Mouse (Mus musculus): Measurements from ENCODE around the gene Mgp. TPM values are rescaled to one million over a fixed set of nuclear protein-coding genes. Genes with fewer than 3 reads are reported as not detected.

The Mgp gene
- polyA plus RNA-seq, 1 experiment from 2014 or later = 3.2 TPM

DNA sequence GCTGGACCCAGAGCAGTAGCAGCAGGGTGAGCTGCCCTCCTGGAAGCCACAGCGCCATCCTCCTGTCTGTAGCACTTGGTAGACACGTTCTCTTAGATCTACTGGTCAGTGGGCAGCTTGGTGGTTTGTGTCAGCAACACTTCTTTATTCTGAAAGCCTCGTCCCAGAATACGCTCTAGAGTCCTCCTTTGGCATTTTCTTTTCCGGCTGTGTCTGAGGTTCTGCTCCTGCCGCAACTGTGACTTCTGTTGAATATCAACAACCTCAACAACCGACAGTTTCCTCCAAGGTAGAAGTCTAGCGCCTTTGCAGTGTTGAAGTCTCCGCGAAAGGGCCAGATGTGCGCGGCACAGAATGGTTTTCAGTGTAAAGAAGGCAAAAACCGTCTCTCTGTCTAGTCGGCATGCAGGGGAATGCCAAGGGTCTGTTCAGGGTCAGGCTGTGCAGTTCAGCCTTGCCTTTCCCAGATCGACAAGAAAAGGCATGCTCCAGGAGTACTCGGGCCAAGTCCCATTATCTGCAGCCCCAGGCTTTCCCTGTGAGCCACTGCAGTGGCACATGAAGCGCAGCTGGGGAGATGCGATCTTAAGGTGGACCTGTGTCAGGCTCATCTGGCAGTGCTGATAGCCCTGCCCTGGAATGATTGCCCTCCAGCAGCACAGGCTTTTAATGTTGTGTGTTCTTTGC lies 18.3 kb downstream of the Mgp start, which contains the start of gene Art4:
Art4 (minus strand) TSS at position 548 of the 687 bp plus-strand sequence.
- Histone ChIP-seq H3K36me3 (no peaks in the 10 kb centered on the region), H3K9me3 (replicated peaks) (no peaks in the 10 kb centered on the region), H3K4me3 (peak within 1 kb of the TSS; percentile 1; the same call in 1 of the 2 replicates), H3K27ac (peak within 1 kb of the TSS; percentile 66; the same call in 1 of the 2 replicates), H3K27me3 (ENCODE audit: low read depth, poor library complexity, severe bottlenecking) (no peaks in the 10 kb centered on the region), H3K4me1 (peaks cover 40% of the 10 kb centered on the region)
- WGBS = 60% methylated on average over 18 of the region's 18 CpGs
- DNase-seq (ENCODE audit: low spot score) = no peak

DNA sequence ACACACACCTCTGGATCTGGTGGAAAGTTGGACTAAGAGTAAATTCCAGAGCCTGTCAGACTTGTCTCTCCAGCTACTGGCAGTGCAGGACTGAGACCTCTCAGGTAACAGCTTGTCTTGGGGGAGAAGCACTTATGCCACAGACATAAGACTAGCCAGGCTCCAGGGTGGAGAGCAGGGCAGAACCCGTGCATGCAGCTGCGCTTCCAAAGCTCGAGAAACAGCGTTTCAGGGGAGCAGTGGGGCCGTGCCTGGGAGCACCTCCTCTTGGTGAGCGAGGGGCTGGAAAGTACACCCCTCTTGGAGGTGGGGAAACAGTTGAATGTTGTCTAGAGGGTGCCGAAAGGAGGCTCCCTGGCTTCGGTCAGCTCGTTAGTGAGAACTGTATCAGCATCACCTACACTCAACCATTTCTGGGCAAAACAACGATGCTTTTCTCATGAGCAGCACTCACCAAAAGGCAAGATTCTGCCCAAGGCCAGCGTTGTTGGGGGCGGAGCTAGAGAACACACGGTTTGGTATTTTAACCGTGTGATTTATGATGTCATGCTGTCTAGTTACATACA lies 19.5 kb downstream of the Mgp start:
- H3K27me3 ChIP-seq (ENCODE audit: low read depth, poor library complexity, severe bottlenecking) = no peaks in the 10 kb centered on the region
- no peaks in the 10 kb centered on the region for H3K36me3 ChIP-seq
- DNase-seq (ENCODE audit: low spot score) = no peak
- peak overlapping the region; percentile 72 for H3K27ac ChIP-seq
- no peaks in the 10 kb centered on the region for H3K9me3 ChIP-seq (replicated peaks)
- 58% methylated on average over 14 of the region's 14 CpGs for WGBS
- H3K4me3 ChIP-seq = peak overlapping the region; percentile 11; the same call in 1 of the 2 replicates
- peaks cover 46% of the 10 kb centered on the region for H3K4me1 ChIP-seq

DNA sequence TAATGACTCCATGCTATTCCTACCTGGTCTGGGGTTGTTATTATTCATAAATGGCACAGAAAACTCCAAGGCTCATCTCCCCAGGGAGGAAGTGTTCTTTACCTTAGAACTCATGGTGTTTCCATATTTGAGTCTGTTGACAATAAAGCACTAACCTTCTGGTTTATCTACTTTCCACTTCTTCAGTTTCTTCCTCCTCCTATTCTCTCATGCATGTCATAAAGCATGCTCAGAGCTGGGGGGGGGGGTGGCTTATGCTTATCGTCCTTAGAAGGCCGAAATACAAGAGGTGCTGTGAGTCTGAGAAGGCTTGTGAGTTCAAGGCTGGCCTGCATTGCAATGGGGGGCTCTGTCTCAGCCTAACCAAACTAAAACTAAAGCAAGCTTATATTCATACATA lies 20.4 kb downstream of the Mgp start:
- H3K27ac ChIP-seq = no peak overlapping the region
- H3K4me3 ChIP-seq = no peak overlapping the region
- H3K27me3 ChIP-seq (ENCODE audit: low read depth, poor library complexity, severe bottlenecking) = no peaks in the 10 kb centered on the region
- H3K36me3 ChIP-seq = no peaks in the 10 kb centered on the region
- no peak for DNase-seq (ENCODE audit: low spot score)
- no peaks in the 10 kb centered on the region for H3K9me3 ChIP-seq (replicated peaks)
- H3K4me1 ChIP-seq = peaks cover 47% of the 10 kb centered on the region
- 87% methylated on average over 2 of the region's 2 CpGs for WGBS

DNA sequence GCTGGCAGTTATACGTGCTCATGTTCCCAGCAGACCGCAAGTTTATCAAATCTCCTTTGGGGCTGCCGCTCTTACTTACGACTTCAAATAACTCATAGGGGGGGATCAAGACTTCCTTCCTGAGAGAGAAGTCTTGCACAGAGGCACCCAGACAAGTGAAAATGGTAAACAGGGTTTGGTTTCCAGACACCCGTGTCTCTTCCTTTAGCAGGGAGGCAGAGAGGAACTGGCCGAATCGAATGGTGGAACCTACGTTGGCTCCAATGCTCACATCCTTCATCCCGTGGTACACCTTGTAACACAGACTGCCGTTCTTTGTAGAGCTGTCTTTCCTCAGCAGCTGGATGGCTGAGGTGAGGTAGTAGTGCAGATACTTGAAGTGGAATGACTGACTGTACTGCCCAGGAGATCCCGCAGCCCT lies 21.3 kb downstream of the Mgp start:
- WGBS = 89% methylated on average over 11 of the region's 11 CpGs
- Histone ChIP-seq H3K4me1 (peaks cover 49% of the 10 kb centered on the region), H3K27ac (peak overlapping the region; percentile 31; the same call in 1 of the 2 replicates), H3K36me3 (no peaks in the 10 kb centered on the region), H3K27me3 (ENCODE audit: low read depth, poor library complexity, severe bottlenecking) (no peaks in the 10 kb centered on the region), H3K9me3 (replicated peaks) (no peaks in the 10 kb centered on the region), H3K4me3 (no peak overlapping the region)
- DNase-seq (ENCODE audit: low spot score) = no peak

DNA sequence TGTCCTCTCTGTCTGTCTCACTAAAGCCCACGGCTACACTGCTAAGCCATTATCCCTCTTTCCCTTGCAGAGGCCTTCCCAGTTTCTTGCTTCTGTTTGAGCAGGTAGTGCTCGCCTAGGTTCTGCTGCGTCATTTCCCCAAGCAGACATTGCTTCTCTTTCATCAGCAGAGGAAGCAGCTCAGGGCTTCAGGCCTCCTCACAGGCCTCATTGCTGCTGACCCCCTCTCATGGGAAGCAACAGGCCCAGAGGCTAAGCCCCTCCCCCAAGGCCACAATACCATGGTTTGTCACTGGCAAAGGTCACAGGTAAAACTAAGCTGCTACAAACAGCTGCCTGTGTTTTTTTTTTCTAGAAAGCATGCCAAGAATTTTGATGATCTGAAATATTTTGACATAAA lies 22.9 kb downstream of the Mgp start:
- Histone ChIP-seq H3K36me3 (no peaks in the 10 kb centered on the region), H3K9me3 (replicated peaks) (no peaks in the 10 kb centered on the region), H3K27me3 (ENCODE audit: low read depth, poor library complexity, severe bottlenecking) (no peaks in the 10 kb centered on the region), H3K4me3 (no peak overlapping the region), H3K4me1 (peaks cover 47% of the 10 kb centered on the region), H3K27ac (peak overlapping the region; percentile 78)
- 50% methylated on average over 3 of the region's 3 CpGs for WGBS
- DNase-seq (ENCODE audit: low spot score) = no peak

DNA sequence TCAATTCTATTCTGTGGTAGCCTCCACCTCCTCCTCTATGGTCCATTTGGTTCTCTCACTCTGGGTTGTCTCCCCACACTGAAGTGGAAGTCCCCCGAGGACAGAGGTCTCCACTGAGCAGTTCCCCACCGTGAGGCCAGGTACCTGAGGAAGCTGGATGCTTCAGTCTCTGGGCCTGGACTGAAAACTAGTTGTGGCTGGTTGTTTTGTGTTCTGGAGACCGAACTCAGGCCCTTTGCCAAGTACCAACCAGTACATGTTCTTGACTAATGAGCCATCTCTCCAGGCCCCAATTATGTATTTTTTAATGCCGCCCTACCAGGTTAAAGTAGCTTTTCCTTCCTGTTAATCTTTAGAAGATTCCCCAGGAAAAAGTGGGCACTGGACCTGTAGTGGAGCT lies 23.3 kb downstream of the Mgp start:
- no peak for DNase-seq (ENCODE audit: low spot score)
- Histone ChIP-seq H3K9me3 (replicated peaks) (no peaks in the 10 kb centered on the region), H3K27me3 (ENCODE audit: low read depth, poor library complexity, severe bottlenecking) (no peaks in the 10 kb centered on the region), H3K36me3 (no peaks in the 10 kb centered on the region), H3K27ac (peak overlapping the region; percentile 78), H3K4me3 (no peak overlapping the region), H3K4me1 (peaks cover 43% of the 10 kb centered on the region)
- 83% methylated on average over 4 of the region's 4 CpGs for WGBS

DNA sequence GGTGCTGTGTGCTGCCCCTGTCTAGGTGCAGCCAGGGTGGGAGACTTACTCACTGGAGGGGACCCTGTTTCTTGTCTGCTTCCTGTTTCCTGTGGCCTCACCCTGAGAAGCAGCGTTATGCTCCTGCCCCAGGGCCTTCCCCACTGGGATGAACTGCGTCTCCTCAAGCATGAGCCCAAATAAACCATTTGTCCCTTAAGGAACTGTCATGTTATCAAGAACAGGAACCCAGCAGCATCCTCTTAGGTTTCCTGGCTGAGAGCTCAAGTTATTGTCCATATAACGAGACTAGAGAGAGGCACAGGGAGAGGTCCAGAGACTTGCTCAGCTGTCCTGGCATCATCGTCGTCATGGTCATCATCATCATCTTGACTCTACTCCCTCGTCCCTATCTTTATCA lies 25.4 kb downstream of the Mgp start:
- Histone ChIP-seq H3K4me3 (no peak overlapping the region), H3K27ac (no peak overlapping the region), H3K36me3 (no peaks in the 10 kb centered on the region), H3K9me3 (replicated peaks) (no peaks in the 10 kb centered on the region), H3K4me1 (peaks cover 25% of the 10 kb centered on the region), H3K27me3 (ENCODE audit: low read depth, poor library complexity, severe bottlenecking) (no peaks in the 10 kb centered on the region)
- DNase-seq (ENCODE audit: low spot score) = no peak
- WGBS = 75% methylated on average over 6 of the region's 6 CpGs

DNA sequence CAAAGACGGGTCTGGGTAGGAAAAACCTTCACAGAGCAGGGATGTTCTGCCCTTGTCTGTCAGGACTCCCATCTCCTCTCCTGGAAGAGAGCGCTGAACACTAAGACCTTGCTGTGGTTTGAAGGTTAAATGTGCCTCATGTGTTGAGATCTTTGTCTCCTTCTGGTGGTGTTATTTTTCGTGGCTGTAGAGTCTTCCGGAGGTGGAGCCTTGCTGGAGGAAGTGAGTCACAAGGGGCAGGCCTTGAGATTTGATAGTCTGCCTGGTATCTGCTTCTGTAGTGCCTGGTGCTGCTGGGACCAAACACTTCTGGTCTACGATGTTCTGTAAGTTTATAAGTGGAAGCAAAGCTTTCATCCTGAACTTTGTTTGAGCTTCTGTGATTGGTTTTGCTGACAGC lies 26.7 kb downstream of the Mgp start:
- peaks cover 19% of the 10 kb centered on the region for H3K4me1 ChIP-seq
- no peaks in the 10 kb centered on the region for H3K36me3 ChIP-seq
- H3K27me3 ChIP-seq (ENCODE audit: low read depth, poor library complexity, severe bottlenecking) = no peaks in the 10 kb centered on the region
- H3K4me3 ChIP-seq = no peak overlapping the region
- 90% methylated on average over 5 of the region's 5 CpGs for WGBS
- no peak overlapping the region for H3K27ac ChIP-seq
- DNase-seq (ENCODE audit: low spot score) = no peak
- H3K9me3 ChIP-seq (replicated peaks) = no peaks in the 10 kb centered on the region

DNA sequence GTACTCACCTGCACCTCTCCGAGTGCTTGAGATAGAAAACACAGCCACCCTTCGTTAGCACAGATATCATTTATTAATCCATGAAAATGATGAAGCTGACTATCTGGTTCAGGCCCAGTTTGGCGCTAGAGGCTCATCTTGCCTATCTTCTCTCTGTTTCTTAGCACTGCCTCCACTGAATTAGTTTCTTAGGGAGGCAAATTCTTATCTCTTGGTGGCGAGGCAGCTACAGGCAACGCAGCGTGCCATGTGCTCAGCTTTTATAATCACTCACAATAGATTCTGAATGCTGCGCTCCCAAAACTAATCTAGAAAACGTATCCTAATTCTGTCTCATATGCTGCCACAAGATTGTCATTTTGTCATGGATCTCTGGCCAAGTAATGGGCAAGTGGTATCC lies 27.2 kb downstream of the Mgp start:
- WGBS = 90% methylated on average over 8 of the region's 8 CpGs

DNA sequence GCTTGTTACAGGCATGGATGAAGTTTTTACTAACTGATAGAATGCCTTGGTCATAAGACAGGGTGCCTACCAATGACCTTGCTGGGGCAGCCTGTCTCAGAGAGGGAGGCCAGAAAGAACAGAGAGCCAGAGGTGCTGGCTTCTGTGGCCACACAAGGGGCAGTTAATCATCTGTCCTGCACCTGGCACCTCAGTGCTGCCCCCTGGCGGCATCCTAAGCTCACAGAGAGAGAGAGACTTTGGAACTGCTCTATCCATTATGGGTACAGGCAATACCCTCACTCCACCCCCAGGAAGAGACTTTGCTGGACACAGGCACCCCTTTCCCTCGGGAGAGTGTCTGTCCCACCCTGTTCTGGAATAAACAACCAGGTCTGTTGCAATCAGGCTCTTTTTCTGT lies 27.8 kb downstream of the Mgp start:
- H3K27ac ChIP-seq = no peak overlapping the region
- H3K4me1 ChIP-seq = peaks cover 14% of the 10 kb centered on the region
- no peak overlapping the region for H3K4me3 ChIP-seq
- H3K9me3 ChIP-seq (replicated peaks) = no peaks in the 10 kb centered on the region
- WGBS = 29% methylated on average over 2 of the region's 2 CpGs
- H3K36me3 ChIP-seq = no peaks in the 10 kb centered on the region
- H3K27me3 ChIP-seq (ENCODE audit: low read depth, poor library complexity, severe bottlenecking) = no peaks in the 10 kb centered on the region
- peak; percentile 68 for DNase-seq (ENCODE audit: low spot score)

More for the DNA sequence above, 27.2 kb downstream of the Mgp start:
- H3K4me1 ChIP-seq = peaks cover 19% of the 10 kb centered on the region
- no peak overlapping the region for H3K4me3 ChIP-seq
- no peak overlapping the region for H3K27ac ChIP-seq
- H3K27me3 ChIP-seq (ENCODE audit: low read depth, poor library complexity, severe bottlenecking) = no peaks in the 10 kb centered on the region
- H3K9me3 ChIP-seq (replicated peaks) = no peaks in the 10 kb centered on the region
- no peak for DNase-seq (ENCODE audit: low spot score)
- no peaks in the 10 kb centered on the region for H3K36me3 ChIP-seq

DNA sequence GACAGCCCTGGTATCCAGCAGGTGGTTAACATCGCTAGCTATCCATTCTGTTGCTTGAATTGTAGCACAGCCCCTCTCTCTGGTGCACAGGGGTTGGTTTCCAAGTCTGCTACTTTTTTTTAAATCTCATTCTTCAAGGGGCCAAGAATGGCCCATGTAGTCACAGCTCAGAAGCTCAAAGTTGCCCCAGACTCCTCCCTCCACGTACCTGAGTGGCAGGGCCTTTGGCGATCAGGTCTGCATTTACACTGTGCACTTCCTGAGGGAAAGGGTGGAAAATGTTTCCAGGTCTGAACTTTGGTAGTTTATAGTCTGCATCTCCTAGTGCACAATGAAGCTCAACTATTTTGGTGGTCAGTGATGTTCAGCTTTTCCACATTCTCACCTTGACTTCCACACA lies 28.4 kb downstream of the Mgp start:
- Histone ChIP-seq H3K4me3 (no peak overlapping the region), H3K27me3 (ENCODE audit: low read depth, poor library complexity, severe bottlenecking) (no peaks in the 10 kb centered on the region), H3K9me3 (replicated peaks) (no peaks in the 10 kb centered on the region), H3K36me3 (no peaks in the 10 kb centered on the region), H3K27ac (no peak overlapping the region), H3K4me1 (peaks cover 9% of the 10 kb centered on the region)
- no peak for DNase-seq (ENCODE audit: low spot score)
- WGBS = 88% methylated on average over 3 of the region's 3 CpGs

DNA sequence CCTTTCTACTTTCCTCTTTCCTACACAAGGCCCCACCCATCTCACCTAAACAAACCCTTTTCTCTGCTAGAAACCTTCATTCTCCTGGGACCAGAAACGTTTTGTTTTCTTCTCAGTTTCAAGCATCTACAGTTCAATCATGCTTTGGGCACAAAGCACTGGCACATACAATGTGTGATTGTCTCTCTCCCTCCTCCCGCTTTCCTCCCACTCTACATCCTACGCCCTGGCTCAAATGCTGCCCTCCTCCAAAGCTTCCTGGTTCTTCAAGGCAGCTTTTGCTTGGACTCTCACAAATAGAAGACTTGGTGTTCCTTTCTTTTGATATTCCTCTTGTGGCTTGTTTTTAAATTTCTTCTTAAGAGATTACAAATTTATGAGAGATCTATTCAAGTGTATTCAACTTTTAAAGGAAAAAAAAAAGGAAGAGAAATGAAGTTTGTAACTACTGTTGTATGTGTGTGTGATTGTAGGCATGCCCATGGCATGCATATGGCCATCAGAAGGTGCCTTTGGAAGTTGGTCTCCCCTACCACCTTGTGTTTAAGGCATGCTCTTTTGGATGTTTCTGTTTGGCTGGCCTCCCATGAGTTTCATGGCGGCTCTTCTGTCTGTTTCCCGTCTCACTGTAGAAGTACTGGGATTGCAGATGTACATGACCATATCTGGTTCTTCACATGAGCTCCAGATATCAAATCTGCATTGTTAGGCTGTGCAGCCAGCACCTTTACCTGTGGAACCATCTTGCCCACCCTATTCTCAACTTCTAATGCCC lies 29.7 kb downstream of the Mgp start:
- Histone ChIP-seq H3K27me3 (ENCODE audit: low read depth, poor library complexity, severe bottlenecking) (no peaks in the 10 kb centered on the region), H3K4me3 (no peak overlapping the region), H3K4me1 (peaks cover 4% of the 10 kb centered on the region; the same call in 1 of the 2 replicates), H3K9me3 (replicated peaks) (no peaks in the 10 kb centered on the region), H3K27ac (no peak overlapping the region), H3K36me3 (no peaks in the 10 kb centered on the region)
- 80% methylated on average over 5 of the region's 5 CpGs for WGBS
- no peak for DNase-seq (ENCODE audit: low spot score)

DNA sequence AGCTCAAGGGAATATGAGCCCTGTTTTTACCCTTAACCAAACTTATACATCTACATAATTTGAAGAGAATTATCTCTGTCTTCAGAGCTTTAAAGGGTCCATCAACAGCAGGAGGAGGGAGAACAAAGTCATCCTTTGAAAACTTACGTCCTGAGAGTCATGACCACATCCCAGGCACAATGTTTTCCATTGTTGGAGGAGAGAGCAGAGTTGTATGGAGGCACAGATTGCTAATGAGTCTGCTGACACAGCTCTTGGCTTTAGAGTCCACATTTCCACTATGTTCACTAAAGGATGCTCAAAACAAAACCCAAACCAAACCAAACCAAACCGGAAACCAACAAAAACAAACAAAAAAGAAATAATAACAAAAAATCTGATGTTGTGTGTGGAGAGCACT lies 30.7 kb downstream of the Mgp start:
- Histone ChIP-seq H3K27ac (no peak overlapping the region), H3K27me3 (ENCODE audit: low read depth, poor library complexity, severe bottlenecking) (no peaks in the 10 kb centered on the region), H3K4me1 (no peaks in the 10 kb centered on the region), H3K9me3 (replicated peaks) (no peaks in the 10 kb centered on the region), H3K36me3 (no peaks in the 10 kb centered on the region), H3K4me3 (no peak overlapping the region)
- 75% methylated on average over 2 of the region's 2 CpGs for WGBS
- no peak for DNase-seq (ENCODE audit: low spot score)

Measured in limb, embryonic 10.5 days (tissue).